Mouse (Mus musculus) liver, embryonic 11.5 days (tissue): ENCODE results near the gene Tbxas1. TPM values are rescaled to one million over a fixed set of nuclear protein-coding genes. Genes with fewer than 3 reads are reported as not detected.

Experiments
- ATAC-seq: fragments of 200-750 bp; cut with Nextera tagmentation; replicated peaks from 2 replicates; pipeline ENCODE4 v1.8.0; 2017; ENCODE audit warnings: moderate number of reproducible peaks, mild to moderate bottlenecking, moderate TSS enrichment, moderate library complexity; ENCODE audit not compliant: low FRiP score
- DNase-seq: peaks from one replicate; pipeline ENCODE4 v3.0.0-alpha.2; 2017; ENCODE audit warnings: low spot score
- H3K27ac ChIP-seq: fragments of 300-500 bp; sonication (generic); 2 replicates; pipeline ENCODE4 v1.5.1; 2014; ENCODE audit warnings: mild to moderate bottlenecking, low read depth, low read length, control low read depth
- H3K27me3 ChIP-seq: fragments of 300-500 bp; sonication (generic); replicated peaks from 2 replicates; pipeline ENCODE4 v1.6.1; 2014; ENCODE audit warnings: low read length, mixed read lengths; ENCODE audit not compliant: control insufficient read depth, insufficient read depth
- H3K36me3 ChIP-seq: fragments of 300-500 bp; sonication (generic); 2 replicates; pipeline ENCODE4 v1.6.1; 2014; ENCODE audit warnings: mild to moderate bottlenecking, low read length, moderate library complexity, mixed read lengths; ENCODE audit not compliant: control insufficient read depth, insufficient read depth
- H3K4me1 ChIP-seq: fragments of 300-500 bp; sonication (generic); replicated peaks from 2 replicates; pipeline ENCODE4 v1.6.1; 2014; ENCODE audit warnings: low read length, mixed read lengths; ENCODE audit not compliant: control insufficient read depth, insufficient read depth
- H3K4me2 ChIP-seq: fragments of 300-500 bp; sonication (generic); 2 replicates; pipeline ENCODE4 v1.6.1; 2014; ENCODE audit warnings: mild to moderate bottlenecking, control low read depth, moderate library complexity
- H3K4me3 ChIP-seq: fragments of 300-500 bp; sonication (generic); 2 replicates; pipeline ENCODE4 v1.5.1; 2014; ENCODE audit warnings: low read depth, low read length, control low read depth
- H3K9ac ChIP-seq: fragments of 300-500 bp; sonication (generic); 2 replicates; pipeline ENCODE4 v1.6.1; 2014; ENCODE audit warnings: low read depth, low read length, control low read depth
- H3K9me3 ChIP-seq: fragments of 300-500 bp; sonication (generic); 2 replicates; pipeline ENCODE4 v1.6.1; 2016; ENCODE audit warnings: low read length, inconsistent platforms, mixed read lengths; ENCODE audit not compliant: control insufficient read depth
- WGBS: fragments of 180-500 bp; shearing (Covaris S2); extraction: QIAGEN DNeasy Blood & Tissue Kit; methylation state at CpG from one replicate; pipeline ENCODE4 v1.1.7; 2014; 5-methylcytosine and 5-hydroxymethylcytosine counted together
- polyA plus RNA-seq: library from polyadenylated mRNA; unstranded; fragments of >200 nt; fragmentation: Nextera tagmentation; extraction: Ambion mirVana; gene quantifications from 2 replicates; pipeline ENCODE4 v1.2.1, GENCODE M21; 2014

Gene Tbxas1
- polyA plus RNA-seq, 1 experiment from 2014 or later, result 12.0 TPM

GRCm38 (mm10) chr6:39018805-39019204 lies 143.6 kb downstream of the Tbxas1 start:
- WGBS, result 63% methylated on average over 7 of the region's 7 CpGs
- Histone ChIP-seq H3K36me3 (no peaks in the 10 kb centered on the region), H3K4me3 (no peak overlapping the region), H3K9me3 (no peaks in the 10 kb centered on the region), H3K4me1 (peaks cover 16% of the 10 kb centered on the region), H3K9ac (no peak overlapping the region), H3K27ac (no peak overlapping the region), H3K4me2 (no peak overlapping the region), H3K27me3 (no peaks in the 10 kb centered on the region)
- no peak for ATAC-seq
- DNase-seq, result no peak

GRCm38 (mm10) chr6:39019219-39019618 lies 144.0 kb downstream of the Tbxas1 start:
- 60% methylated on average over 5 of the region's 5 CpGs for WGBS

GRCm38 (mm10) chr6:39021909-39022308 lies 146.7 kb downstream of the Tbxas1 start:
- Histone ChIP-seq H3K4me3 (no peak overlapping the region), H3K27ac (peak overlapping the region; percentile 66), H3K4me2 (0 out of 2 replicates have a peak overlapping the region, but pooled peaks have one; percentile 9), H3K9ac (no peak overlapping the region), H3K27me3 (no peaks in the 10 kb centered on the region), H3K36me3 (no peaks in the 10 kb centered on the region), H3K9me3 (no peaks in the 10 kb centered on the region), H3K4me1 (peaks cover 14% of the 10 kb centered on the region)
- no peak for DNase-seq
- peak; percentile 68 for ATAC-seq
- 33% methylated on average over 1 of the region's 1 CpGs for WGBS

More at GRCm38 (mm10) chr6:39019219-39019618, 144.0 kb downstream of the Tbxas1 start:
- Histone ChIP-seq H3K4me1 (peaks cover 14% of the 10 kb centered on the region), H3K27ac (no peak overlapping the region), H3K36me3 (no peaks in the 10 kb centered on the region), H3K4me2 (no peak overlapping the region), H3K9ac (no peak overlapping the region), H3K9me3 (no peaks in the 10 kb centered on the region), H3K27me3 (no peaks in the 10 kb centered on the region), H3K4me3 (no peak overlapping the region)
- DNase-seq (no peak), ATAC-seq (no peak)

- ATAC-seq, result no peak
Measured at GRCm38 (mm10) chr6:39022461-39023181, 147.4 kb downstream of the Tbxas1 start.

GRCm38 (mm10) chr6:39024631-39025030 lies 149.4 kb downstream of the Tbxas1 start:
- Histone ChIP-seq H3K27me3 (no peaks in the 10 kb centered on the region), H3K4me2 (no peak overlapping the region), H3K4me3 (no peak overlapping the region), H3K9ac (no peak overlapping the region), H3K27ac (no peak overlapping the region), H3K9me3 (no peaks in the 10 kb centered on the region), H3K36me3 (no peaks in the 10 kb centered on the region), H3K4me1 (peaks cover 14% of the 10 kb centered on the region)
- DNase-seq (no peak), ATAC-seq (no peak)
- 70% methylated on average over 4 of the region's 4 CpGs for WGBS

More at GRCm38 (mm10) chr6:39022461-39023181, 147.4 kb downstream of the Tbxas1 start:
- no peak for DNase-seq
- H3K36me3 ChIP-seq, result no peaks in the 10 kb centered on the region
- peak overlapping the region; percentile 66 for H3K27ac ChIP-seq
- H3K9me3 ChIP-seq, result no peaks in the 10 kb centered on the region
- 0 out of 2 replicates have a peak overlapping the region, but pooled peaks have one; percentile 9 for H3K4me2 ChIP-seq
- no peak overlapping the region for H3K9ac ChIP-seq
- H3K4me1 ChIP-seq, result peaks cover 14% of the 10 kb centered on the region
- H3K4me3 ChIP-seq, result no peak overlapping the region
- WGBS, result 75% methylated on average over 7 of the region's 7 CpGs
- no peaks in the 10 kb centered on the region for H3K27me3 ChIP-seq

GRCm38 (mm10) chr6:39025038-39025437 lies 149.8 kb downstream of the Tbxas1 start:
- no peaks in the 10 kb centered on the region for H3K36me3 ChIP-seq
- no peaks in the 10 kb centered on the region for H3K9me3 ChIP-seq
- DNase-seq (no peak), ATAC-seq (no peak)
- H3K27me3 ChIP-seq, result no peaks in the 10 kb centered on the region
- H3K4me1 ChIP-seq, result peaks cover 14% of the 10 kb centered on the region
- no peak overlapping the region; the same call in 1 of the 2 replicates for H3K27ac ChIP-seq
- WGBS, result 75% methylated on average over 7 of the region's 7 CpGs
- no peak overlapping the region for H3K9ac ChIP-seq
- no peak overlapping the region for H3K4me3 ChIP-seq
- no peak overlapping the region for H3K4me2 ChIP-seq

- Histone ChIP-seq H3K4me3 (no peak overlapping the region), H3K4me1 (no peaks in the 10 kb centered on the region), H3K9me3 (no peaks in the 10 kb centered on the region), H3K36me3 (no peaks in the 10 kb centered on the region), H3K4me2 (no peak overlapping the region), H3K9ac (no peak overlapping the region), H3K27me3 (no peaks in the 10 kb centered on the region), H3K27ac (no peak overlapping the region)
- 74% methylated on average over 4 of the region's 4 CpGs for WGBS
- DNase-seq, result no peak
- no peak for ATAC-seq
Measured at GRCm38 (mm10) chr6:39030714-39031113, 155.5 kb downstream of the Tbxas1 start.

GRCm38 (mm10) chr6:39033676-39034075 lies 158.5 kb downstream of the Tbxas1 start:
- ATAC-seq (no peak), DNase-seq (no peak)
- Histone ChIP-seq H3K4me1 (peaks cover 2% of the 10 kb centered on the region; the same call in 1 of the 2 replicates), H3K27ac (no peak overlapping the region), H3K4me3 (no peak overlapping the region), H3K9me3 (no peaks in the 10 kb centered on the region), H3K9ac (no peak overlapping the region), H3K4me2 (no peak overlapping the region), H3K27me3 (peaks cover 2% of the 10 kb centered on the region; the same call in 1 of the 2 replicates), H3K36me3 (no peaks in the 10 kb centered on the region)
- WGBS, result 84% methylated on average over 7 of the region's 7 CpGs

GRCm38 (mm10) chr6:39035039-39035438 lies 159.8 kb downstream of the Tbxas1 start:
- no peak overlapping the region for H3K4me3 ChIP-seq
- H3K4me2 ChIP-seq, result no peak overlapping the region
- peaks cover 2% of the 10 kb centered on the region; the same call in 1 of the 2 replicates for H3K4me1 ChIP-seq
- no peaks in the 10 kb centered on the region for H3K36me3 ChIP-seq
- WGBS, result 85% methylated on average over 6 of the region's 6 CpGs
- ATAC-seq (no peak), DNase-seq (no peak)
- no peaks in the 10 kb centered on the region for H3K9me3 ChIP-seq
- peaks cover 2% of the 10 kb centered on the region; the same call in 1 of the 2 replicates for H3K27me3 ChIP-seq
- H3K9ac ChIP-seq, result no peak overlapping the region
- H3K27ac ChIP-seq, result no peak overlapping the region
